Mouse (Mus musculus): ENCODE data around the gene B9d2.
"Not testable (repeated sequence)": the region's sequence is repeated elsewhere in the genome, so short reads cannot be mapped to it uniquely, and the experiment has no call there.

Gene B9d2

GRCm38 (mm10) chr7:25704716-25705364, 24.3 kb downstream of the B9d2 start:
- no peak for DNase-seq (ENCODE audit: low spot score)

DNA sequence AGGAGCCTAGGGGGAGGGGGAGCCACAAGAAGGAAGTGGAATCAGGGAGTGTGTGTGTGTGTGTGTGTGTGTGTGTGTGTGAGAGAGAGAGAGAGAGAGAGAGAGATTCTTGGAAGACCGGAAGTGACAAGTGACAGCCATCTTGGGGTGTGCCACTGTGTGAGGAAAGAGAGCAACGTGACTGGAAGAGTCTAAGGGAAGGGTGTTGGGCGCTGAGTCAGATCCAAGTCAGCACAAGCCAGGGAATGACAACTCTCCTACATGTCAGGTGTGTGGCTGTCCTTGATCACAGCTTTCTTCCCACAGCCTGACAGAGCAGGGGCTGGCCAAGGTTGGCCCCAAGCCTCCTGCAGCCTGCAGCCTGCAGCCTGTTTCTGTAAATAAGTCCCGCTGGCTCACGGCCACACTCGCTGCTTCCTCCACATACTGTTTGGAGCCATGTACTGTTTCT, 25.2 kb downstream of the B9d2 start:
- peak; percentile 52 for DNase-seq (ENCODE audit: low spot score)

- DNase-seq (ENCODE audit: low spot score) = no peak
Measured at GRCm38 (mm10) chr7:25706578-25707170, 26.1 kb downstream of the B9d2 start.

DNA sequence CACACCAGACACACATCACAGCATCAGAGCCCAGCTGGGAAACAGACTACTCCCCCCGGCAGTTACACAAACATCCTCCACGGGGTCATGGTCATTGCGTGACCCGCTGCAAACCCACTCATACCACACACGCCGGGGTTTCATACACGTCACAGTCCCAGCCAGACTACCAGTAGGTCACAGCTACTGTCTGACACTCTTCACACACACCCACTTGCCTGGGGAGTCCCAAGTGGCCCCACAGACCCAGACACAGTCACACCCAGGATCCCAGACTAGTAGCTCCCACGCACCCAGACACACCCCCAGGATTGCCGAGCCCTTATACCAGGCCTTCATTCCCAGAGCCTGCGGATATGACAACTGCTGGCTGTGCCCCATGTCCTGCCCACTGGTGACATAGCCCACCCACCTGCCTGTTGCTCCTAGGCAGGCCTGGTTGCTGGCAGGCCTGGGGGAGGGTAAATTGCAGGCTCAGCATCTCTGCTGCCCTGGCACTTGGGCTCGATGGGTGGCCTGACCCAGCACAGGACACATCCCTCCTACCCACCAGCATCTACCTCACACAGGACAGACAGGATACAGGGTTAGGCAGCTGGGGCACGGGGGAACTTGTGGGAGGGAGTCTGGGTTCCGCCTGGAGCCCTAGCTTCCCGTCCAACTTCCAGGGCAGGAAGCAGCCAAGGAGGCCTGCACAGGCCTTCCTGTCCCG, 27.2 kb downstream of the B9d2 start:
- no peak for DNase-seq (ENCODE audit: low spot score)

DNA sequence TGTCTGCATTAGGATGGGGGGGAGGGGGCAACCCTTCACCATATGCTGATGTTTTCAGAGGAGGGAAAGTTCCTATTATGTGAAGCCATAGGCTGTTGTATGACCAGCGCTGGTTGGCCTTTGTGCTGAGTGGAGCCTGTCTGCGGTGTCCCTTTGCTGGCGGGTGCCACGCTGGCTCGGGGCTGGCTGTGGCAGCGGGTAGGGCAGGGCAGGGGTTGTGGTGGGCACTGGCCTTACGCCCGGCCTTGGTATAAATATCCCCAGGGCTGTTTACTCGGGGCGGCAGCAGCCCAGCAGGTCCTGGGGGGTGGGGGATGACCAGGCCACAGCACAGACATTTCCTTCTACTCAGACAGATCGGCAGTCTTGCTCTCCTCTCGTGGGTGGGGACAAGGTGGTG, 29.4 kb downstream of the B9d2 start:
- DNase-seq (ENCODE audit: low spot score) = peak; percentile 37

GRCm38 (mm10) chr7:25710519-25711130, 30.0 kb downstream of the B9d2 start:
- no peak for DNase-seq (ENCODE audit: low spot score)

GRCm38 (mm10) chr7:25711165-25711564, 30.6 kb downstream of the B9d2 start:
- no peak for DNase-seq (ENCODE audit: low spot score)

DNA sequence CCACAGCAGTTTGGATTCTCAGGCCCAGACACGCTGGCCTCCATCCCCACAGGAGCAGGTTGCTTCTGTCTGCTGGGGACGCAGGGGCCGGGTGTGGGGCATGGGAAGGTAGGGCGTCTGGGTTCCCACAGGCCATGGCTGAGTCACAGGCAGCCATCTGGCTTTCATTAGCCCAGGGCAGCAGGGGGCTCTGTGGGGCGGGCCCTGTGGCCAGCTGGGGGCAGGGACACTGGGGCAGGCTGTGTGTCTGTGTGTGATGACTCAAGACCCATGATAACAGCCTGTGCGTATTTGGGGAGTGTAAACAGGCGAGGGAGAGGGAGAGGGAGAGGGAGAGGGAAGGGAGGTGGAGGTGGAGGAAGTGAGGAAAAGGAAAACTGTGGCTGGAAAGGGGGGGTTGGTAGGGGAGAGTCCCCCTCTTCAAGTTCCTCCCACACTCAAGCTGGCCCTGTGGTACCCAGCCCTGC, 31.2 kb downstream of the B9d2 start:
- DNase-seq (ENCODE audit: low spot score) = peak; percentile 70

DNA sequence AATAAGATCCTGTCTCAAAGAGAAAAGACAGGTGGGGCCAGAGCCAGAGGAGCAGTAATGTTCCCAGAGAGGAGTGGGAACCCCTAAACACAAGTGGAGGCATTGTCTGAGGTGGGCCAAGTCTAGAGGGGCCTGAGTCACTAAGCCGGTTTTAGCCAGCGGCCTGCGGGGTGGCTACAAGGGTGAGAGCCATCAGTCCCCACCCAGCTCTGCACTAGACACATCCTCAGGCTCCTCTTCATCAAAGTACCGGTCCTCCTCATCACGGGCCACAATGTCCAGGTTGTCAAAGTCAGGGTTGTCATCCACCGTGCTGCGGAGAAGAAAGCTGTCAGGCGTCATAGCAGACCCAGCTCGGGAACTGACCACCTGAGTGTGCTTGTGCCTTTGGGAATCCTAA, 32.2 kb downstream of the B9d2 start:
- DNase-seq (ENCODE audit: low spot score) = no peak

DNA sequence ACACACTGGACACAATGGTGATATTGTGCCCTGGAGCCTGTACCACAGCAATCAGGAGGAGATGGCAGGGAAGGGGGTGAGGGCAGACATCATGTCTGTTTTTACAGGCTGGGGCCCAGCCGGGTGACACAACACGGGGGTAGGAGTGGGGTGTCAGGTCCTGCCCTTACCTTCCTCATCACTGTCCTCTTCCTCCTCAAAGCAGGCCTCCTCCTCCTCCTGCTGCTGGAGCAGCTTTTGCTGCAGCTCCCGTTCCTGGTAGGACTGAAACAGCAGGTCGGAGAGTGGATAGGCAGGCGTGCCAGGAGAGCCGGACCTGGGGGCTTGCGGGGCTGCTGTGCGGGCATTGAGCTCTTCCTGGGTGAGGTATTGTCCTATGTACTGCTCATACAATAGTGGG, 34.0 kb downstream of the B9d2 start:
- no peak for DNase-seq (ENCODE audit: low spot score)

DNA sequence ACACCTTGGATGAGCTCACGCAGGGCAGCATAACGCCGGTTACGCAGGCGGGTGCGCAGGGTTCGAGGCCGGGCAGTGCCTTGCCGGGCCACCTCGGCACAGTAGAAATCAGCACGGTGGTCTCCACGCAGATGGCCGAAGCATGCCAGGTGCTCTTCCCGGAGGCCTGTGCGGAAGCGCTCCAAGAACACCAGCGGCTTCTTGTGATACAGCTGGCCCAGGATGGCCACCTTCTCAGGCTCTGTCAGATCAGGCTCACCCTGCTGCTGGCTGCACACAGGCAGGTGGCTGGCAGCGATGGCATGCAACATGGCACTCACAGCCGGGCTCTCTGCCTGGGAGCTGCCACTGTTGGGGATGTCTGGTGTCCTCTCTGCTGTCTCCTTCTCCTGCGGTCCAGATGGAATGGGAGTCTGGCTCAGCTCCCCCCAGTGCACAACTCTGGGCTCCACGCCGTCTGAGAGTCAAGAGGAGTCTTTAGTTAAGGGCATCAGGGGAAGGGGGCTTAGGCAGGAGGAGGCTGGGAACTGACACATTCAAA, 35.2 kb downstream of the B9d2 start:
- DNase-seq (ENCODE audit: low spot score) = no peak

DNA sequence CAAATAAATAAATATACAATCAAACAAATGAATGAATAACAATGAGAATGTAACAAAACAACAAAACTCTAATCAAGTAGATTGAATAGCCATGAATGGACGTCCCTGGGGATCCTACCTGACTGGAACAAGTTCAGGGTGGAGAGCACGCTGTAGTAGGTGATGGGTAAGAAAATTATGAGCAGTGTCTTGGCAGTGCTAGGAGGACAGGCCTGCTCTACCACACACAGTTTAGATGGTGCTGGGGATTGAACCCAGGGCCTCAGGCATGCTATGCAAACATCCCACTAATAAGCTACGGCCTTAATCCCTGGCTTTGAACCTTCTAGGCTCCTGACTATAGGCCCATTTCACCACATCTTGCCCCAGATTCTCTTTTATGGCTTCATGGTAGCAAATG, 36.9 kb downstream of the B9d2 start:
- no peak for DNase-seq (ENCODE audit: low spot score)

DNA sequence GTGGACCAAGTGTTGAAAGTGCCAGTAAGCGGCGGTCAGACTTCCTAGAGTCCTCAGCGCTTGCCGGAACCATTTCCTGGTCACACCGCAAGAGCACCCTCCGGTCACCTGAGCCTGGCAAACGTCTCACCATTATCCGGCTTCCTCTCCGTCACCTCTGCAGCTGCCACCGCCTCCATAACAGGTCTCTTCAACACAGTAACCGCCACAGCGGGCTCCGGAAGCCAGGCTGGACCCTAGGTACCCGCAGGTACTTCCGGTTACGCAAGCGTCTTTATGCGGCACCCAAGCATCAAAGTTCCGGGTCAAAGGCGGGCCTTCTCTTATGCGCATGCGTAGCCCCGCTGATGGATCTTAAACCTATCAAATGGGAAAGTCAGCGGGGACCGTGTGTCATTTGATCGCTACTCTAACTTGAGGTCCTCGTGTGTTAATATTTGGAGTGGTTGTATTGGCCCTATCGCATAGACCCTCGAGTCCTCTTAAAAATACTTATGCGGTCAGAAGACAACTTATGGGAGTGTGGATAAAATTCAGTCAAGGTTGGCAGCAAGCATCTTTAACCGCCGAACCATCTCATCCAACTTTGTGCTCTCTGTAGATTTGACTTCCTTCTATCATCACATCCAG, 38.3 kb downstream of the B9d2 start, which contains the start of gene Ccdc97:
Gene Ccdc97 (minus strand): TSS at position 301 of the 630 bp plus-strand sequence.
- peak; percentile 93 for DNase-seq (ENCODE audit: low spot score)

- DNase-seq (ENCODE audit: low spot score) = peak; percentile 71
Measured at GRCm38 (mm10) chr7:25719761-25720610, 39.4 kb downstream of the B9d2 start.

- DNase-seq (ENCODE audit: low spot score) = no peak
Measured at GRCm38 (mm10) chr7:25720760-25721159, 40.2 kb downstream of the B9d2 start.

GRCm38 (mm10) chr7:25721776-25722175, 41.2 kb downstream of the B9d2 start:
- DNase-seq (ENCODE audit: low spot score) = not testable (repeated sequence)

GRCm38 (mm10) chr7:25725886-25726285, 45.3 kb downstream of the B9d2 start:
- DNase-seq (ENCODE audit: low spot score) = no peak

GRCm38 (mm10) chr7:25727800-25728199, 47.2 kb downstream of the B9d2 start:
- DNase-seq (ENCODE audit: low spot score) = no peak

- DNase-seq (ENCODE audit: low spot score) = no peak
Measured at GRCm38 (mm10) chr7:25729396-25729795, 48.8 kb downstream of the B9d2 start.

DNA sequence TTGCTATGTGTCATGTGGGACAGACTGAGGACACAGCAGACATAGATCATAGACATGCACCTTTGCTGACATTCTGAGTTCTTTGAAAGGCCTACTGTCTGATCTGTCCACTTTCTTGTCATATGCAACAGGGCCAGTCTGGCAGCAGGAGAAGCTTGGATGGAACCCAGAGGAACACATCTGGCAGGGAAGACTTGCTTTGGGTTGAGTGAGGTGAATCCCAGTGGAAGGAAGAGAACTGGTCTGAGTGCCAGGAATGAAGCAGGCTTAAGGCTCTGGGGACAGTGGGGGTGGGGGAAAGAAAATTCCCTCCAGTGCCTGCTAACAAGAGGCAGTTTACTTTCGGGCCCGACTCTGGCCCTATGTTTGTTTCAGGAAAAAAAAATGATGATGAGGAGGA, 49.3 kb downstream of the B9d2 start:
- no peak for DNase-seq (ENCODE audit: low spot score)
